Mouse (Mus musculus) megakaryocyte-erythroid progenitor cell, adult 5 weeks (primary cell): ENCODE measurements around the gene Btg2. TPM values are rescaled to one million over a fixed set of nuclear protein-coding genes. Genes with fewer than 3 reads are reported as not detected.

Experiments
- polyA plus RNA-seq: library from polyadenylated mRNA; stranded (reverse); fragments of >175 nt; gene quantifications from 2 replicates; pipeline ENCODE4 v1.2.3, GENCODE M21; 2012

Gene Btg2
- 38.7 and 90.9 TPM in 2 replicates for polyA plus RNA-seq

DNA sequence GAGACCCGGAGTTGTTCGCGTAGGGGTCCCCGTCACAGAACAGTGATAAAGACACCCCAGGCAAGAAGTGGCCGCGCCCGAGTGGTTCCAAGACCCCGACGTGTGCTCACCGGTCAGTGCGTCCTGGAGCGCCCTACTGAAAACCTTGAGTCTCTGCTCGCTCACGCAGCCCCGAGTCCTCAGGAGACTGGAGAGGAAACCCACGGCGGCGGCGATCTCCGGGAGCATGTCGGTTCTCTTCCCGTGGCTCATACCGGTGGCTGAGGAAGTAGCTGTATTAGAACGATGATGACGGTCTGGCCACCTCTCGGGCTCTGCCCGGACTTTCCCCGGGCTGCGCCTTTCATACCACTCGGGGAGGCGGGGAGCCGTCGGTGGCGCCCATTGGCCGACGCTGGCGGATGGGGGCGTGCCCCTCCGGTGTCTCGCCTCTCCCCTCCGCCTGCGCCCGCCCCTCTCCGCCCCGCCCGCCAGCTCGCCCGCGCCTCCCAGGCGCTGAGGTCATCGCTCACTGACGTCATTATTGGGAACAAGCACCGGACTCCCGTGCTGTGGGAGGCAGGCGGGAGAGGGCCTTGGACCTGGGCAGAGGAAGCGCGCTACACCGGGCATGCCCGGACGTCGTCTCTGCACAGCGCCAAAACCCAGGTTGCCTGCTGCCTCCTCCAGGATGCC, at the start of gene Btg2:
Gene Btg2 (minus strand): TSS at position 319 of the 675 bp plus-strand sequence.

DNA sequence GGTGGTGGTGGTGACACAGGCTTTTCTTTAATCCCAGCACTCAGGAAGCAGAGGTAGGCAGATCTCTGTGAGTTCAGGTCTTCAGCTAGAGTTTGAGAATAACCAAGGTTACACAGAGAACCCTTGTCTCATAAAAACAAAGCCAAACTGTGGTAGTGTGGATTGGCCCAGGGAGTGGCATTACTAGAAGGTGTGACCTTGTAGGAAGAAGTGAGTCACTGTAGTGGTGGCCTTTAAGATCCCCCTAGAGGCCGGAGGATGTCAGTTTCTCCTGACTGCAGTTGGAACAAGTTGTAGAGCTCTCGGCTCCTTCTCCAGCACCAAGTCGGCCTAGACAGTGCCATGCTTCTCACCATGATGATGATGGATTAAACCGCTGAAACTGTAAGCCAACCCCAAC, 32.1 kb upstream of the Btg2 start, which contains the start of gene Chit1:
Gene Chit1 (plus strand): TSS at position 264 of the 400 bp plus-strand sequence.

DNA sequence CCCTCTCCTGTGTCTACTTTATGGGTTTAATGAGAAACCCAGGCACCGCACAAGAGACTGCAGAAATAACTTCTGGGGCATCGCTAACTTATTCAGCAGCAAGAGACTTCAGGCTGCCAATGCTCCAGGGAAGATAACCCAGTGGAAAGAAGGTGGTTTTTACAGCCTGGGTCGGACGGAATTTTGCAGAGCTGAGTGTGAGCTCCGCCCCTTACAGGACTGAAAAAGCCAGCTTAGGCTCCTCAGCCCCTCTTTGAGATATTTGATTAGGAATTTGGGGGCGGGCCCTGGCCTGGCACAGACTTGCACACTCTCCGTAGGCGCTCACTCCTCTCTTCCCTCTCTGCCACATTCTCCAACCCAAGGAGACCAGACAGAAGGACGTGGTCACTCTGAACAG, 41.7 kb downstream of the Btg2 start, which contains the start of gene Fmod:
Gene Fmod (plus strand): TSS at position 83 of the 400 bp plus-strand sequence.

Other genes starting within 250 kb of the Btg2 start
- gene Optc, start 171.1 kb downstream of the Btg2 start, polyA plus RNA-seq, result not detected in 2 replicates
- gene Prelp, start 157.7 kb downstream of the Btg2 start, polyA plus RNA-seq, result 0.03 and 0.05 TPM in 2 replicates
- not detected in 2 replicates for gene Fmod, start 41.9 kb downstream of the Btg2 start, polyA plus RNA-seq
- 1.1 and 2.5 TPM in 2 replicates for gene Chit1, start 32.1 kb upstream of the Btg2 start, polyA plus RNA-seq
- 2.9 and 3.1 TPM in 2 replicates for gene Chil1, start 103.1 kb upstream of the Btg2 start, polyA plus RNA-seq
- gene Mybph, start 114.3 kb upstream of the Btg2 start, polyA plus RNA-seq, result 0.05 TPM in 1 of 2 replicates, not detected in the other
- not detected in 2 replicates for gene Adora1, start 156.3 kb upstream of the Btg2 start, polyA plus RNA-seq
- gene Myog, start 210.9 kb upstream of the Btg2 start, polyA plus RNA-seq, result not detected in 2 replicates